Mouse (Mus musculus): ENCODE measurements around the gene Hcn2. TPM values are rescaled to one million over a fixed set of nuclear protein-coding genes. Genes with fewer than 3 reads are reported as not detected.

Hcn2 gene
- polyA plus RNA-seq, 1 experiment from 2014 or later: 0.28 TPM

- WGBS: 5% methylated on average over 43 of the region's 43 CpGs
- ATAC-seq (ENCODE audit: low FRiP score, low TSS enrichment) (peak; percentile 9; the same call in 1 of the 2 replicates), DNase-seq (ENCODE audit: low spot score) (peak; percentile 80)
- peaks cover 6% of the 10 kb centered on the region; the same call in 1 of the 2 replicates for H3K27me3 ChIP-seq (ENCODE audit: control insufficient read depth, insufficient read depth, low read length)
- H3K4me2 ChIP-seq (replicated peaks; ENCODE audit: low read depth): peak overlapping the region; percentile 95
- TF ChIP-seq CTCF (IDR thresholded peaks at IDR 0.05; ENCODE audit: low read depth): no peak
- peak overlapping the region; percentile 56; the same call in 1 of the 2 replicates for H3K4me3 ChIP-seq (ENCODE audit: low read depth, low read length)
- H3K9ac ChIP-seq (ENCODE audit: low read length): no peak overlapping the region
- H3K9me3 ChIP-seq (ENCODE audit: control insufficient read depth, low read length): no peaks in the 10 kb centered on the region
- no peak overlapping the region for H3K27ac ChIP-seq (replicated peaks)
- 0 out of 2 replicates have a peak, but pooled peaks cover 2% of the 10 kb centered on the region for H3K4me1 ChIP-seq (replicated peaks; ENCODE audit: control insufficient read depth, insufficient read depth)
- no peaks in the 10 kb centered on the region for H3K36me3 ChIP-seq (ENCODE audit: control insufficient read depth, insufficient read depth, low read length)
These were observed 1.4 kb downstream of the Hcn2 start for GRCm38 (mm10) chr10:79717640-79718357.

GRCm38 (mm10) chr10:79721089-79721488 lies 4.7 kb downstream of the Hcn2 start:
- WGBS: 61% methylated on average over 5 of the region's 5 CpGs
- TF ChIP-seq EP300 (optimal IDR thresholded peaks at IDR 0.05) (no peak), CTCF (IDR thresholded peaks at IDR 0.05; ENCODE audit: low read depth) (no peak)
- no peak for ATAC-seq (ENCODE audit: low FRiP score, low TSS enrichment)

DNA sequence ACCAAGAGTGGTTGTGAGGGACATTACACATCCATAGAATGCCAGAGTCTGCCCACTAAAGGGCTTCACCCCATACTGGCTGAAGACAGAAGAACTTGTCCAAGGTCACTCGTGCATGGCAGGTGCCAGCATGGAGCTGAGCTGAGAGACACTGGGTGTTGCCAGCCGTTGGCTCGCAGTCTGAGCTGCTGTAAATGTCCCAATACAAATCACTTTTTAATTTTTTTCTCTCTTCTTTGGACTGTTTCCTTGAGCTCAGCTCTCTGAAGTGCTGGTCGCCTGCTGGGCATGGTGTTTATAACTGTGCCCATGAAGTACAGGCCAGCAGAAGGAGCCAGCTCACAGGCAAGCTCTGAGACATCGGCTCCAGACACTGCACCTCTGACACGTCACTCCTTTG lies 6.6 kb downstream of the Hcn2 start:
- Histone ChIP-seq H3K9ac (ENCODE audit: low read length) (no peak overlapping the region), H3K9me3 (ENCODE audit: control insufficient read depth, low read length) (no peaks in the 10 kb centered on the region), H3K4me2 (replicated peaks; ENCODE audit: low read depth) (no peak overlapping the region), H3K36me3 (ENCODE audit: control insufficient read depth, insufficient read depth, low read length) (no peaks in the 10 kb centered on the region), H3K27me3 (ENCODE audit: control insufficient read depth, insufficient read depth, low read length) (no peaks in the 10 kb centered on the region), H3K4me1 (replicated peaks; ENCODE audit: control insufficient read depth, insufficient read depth) (no peaks in the 10 kb centered on the region), H3K27ac (replicated peaks) (no peak overlapping the region), H3K4me3 (ENCODE audit: low read depth, low read length) (no peak overlapping the region)
- DNase-seq (ENCODE audit: low spot score) (no peak), ATAC-seq (ENCODE audit: low FRiP score, low TSS enrichment) (no peak)
- WGBS: 70% methylated on average over 6 of the region's 6 CpGs
- no peak for TF ChIP-seq EP300 (optimal IDR thresholded peaks at IDR 0.05)
- TF ChIP-seq CTCF (IDR thresholded peaks at IDR 0.05; ENCODE audit: low read depth): no peak

More at GRCm38 (mm10) chr10:79721089-79721488, 4.7 kb downstream of the Hcn2 start:
- H3K9ac ChIP-seq (ENCODE audit: low read length): no peak overlapping the region
- H3K36me3 ChIP-seq (ENCODE audit: control insufficient read depth, insufficient read depth, low read length): no peaks in the 10 kb centered on the region
- H3K4me2 ChIP-seq (replicated peaks; ENCODE audit: low read depth): no peak overlapping the region
- H3K27me3 ChIP-seq (ENCODE audit: control insufficient read depth, insufficient read depth, low read length): peaks cover 6% of the 10 kb centered on the region; the same call in 1 of the 2 replicates
- no peak overlapping the region for H3K4me3 ChIP-seq (ENCODE audit: low read depth, low read length)
- DNase-seq (ENCODE audit: low spot score): no peak
- no peaks in the 10 kb centered on the region for H3K9me3 ChIP-seq (ENCODE audit: control insufficient read depth, low read length)
- no peak overlapping the region for H3K27ac ChIP-seq (replicated peaks)
- 0 out of 2 replicates have a peak, but pooled peaks cover 2% of the 10 kb centered on the region for H3K4me1 ChIP-seq (replicated peaks; ENCODE audit: control insufficient read depth, insufficient read depth)

DNA sequence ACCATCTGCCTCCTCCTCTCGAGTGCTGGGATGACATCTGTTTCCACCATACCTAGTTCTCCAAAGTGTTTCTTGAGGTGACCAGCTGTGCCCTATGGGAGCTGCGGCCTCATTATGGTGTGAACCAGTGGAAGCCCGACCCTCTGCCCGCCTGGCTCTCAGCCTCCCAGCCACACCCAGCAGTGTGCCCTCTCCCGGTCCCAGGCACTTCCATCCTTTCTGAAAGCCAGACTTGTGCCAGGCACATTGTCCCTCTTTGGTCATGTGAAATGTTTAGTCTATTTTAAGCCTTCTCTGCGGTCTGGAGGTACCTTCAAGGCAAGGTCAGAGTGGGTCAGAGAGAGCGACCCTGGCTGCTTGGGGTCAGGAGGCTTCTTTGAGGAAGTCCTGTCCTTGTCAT lies 7.3 kb downstream of the Hcn2 start:
- no peaks in the 10 kb centered on the region for H3K36me3 ChIP-seq (ENCODE audit: control insufficient read depth, insufficient read depth, low read length)
- 80% methylated on average over 7 of the region's 7 CpGs for WGBS
- TF ChIP-seq EP300 (optimal IDR thresholded peaks at IDR 0.05) (no peak), CTCF (IDR thresholded peaks at IDR 0.05; ENCODE audit: low read depth) (no peak)
- ATAC-seq (ENCODE audit: low FRiP score, low TSS enrichment): no peak
- H3K4me3 ChIP-seq (ENCODE audit: low read depth, low read length): no peak overlapping the region
- H3K27me3 ChIP-seq (ENCODE audit: control insufficient read depth, insufficient read depth, low read length): no peaks in the 10 kb centered on the region
- no peak overlapping the region for H3K9ac ChIP-seq (ENCODE audit: low read length)
- no peaks in the 10 kb centered on the region for H3K4me1 ChIP-seq (replicated peaks; ENCODE audit: control insufficient read depth, insufficient read depth)
- H3K4me2 ChIP-seq (replicated peaks; ENCODE audit: low read depth): no peak overlapping the region
- no peak for DNase-seq (ENCODE audit: low spot score)
- H3K9me3 ChIP-seq (ENCODE audit: control insufficient read depth, low read length): no peaks in the 10 kb centered on the region
- no peak overlapping the region for H3K27ac ChIP-seq (replicated peaks)

GRCm38 (mm10) chr10:79726090-79726489 lies 9.7 kb downstream of the Hcn2 start:
- no peak overlapping the region for H3K4me3 ChIP-seq (ENCODE audit: low read depth, low read length)
- no peaks in the 10 kb centered on the region for H3K9me3 ChIP-seq (ENCODE audit: control insufficient read depth, low read length)
- WGBS: 37% methylated on average over 11 of the region's 11 CpGs
- TF ChIP-seq EP300 (optimal IDR thresholded peaks at IDR 0.05) (no peak), CTCF (IDR thresholded peaks at IDR 0.05; ENCODE audit: low read depth) (peak; percentile 69)
- no peak overlapping the region for H3K27ac ChIP-seq (replicated peaks)
- H3K36me3 ChIP-seq (ENCODE audit: control insufficient read depth, insufficient read depth, low read length): no peaks in the 10 kb centered on the region
- no peak overlapping the region for H3K4me2 ChIP-seq (replicated peaks; ENCODE audit: low read depth)
- H3K4me1 ChIP-seq (replicated peaks; ENCODE audit: control insufficient read depth, insufficient read depth): no peaks in the 10 kb centered on the region
- H3K9ac ChIP-seq (ENCODE audit: low read length): no peak overlapping the region
- peak; percentile 70 for DNase-seq (ENCODE audit: low spot score)
- no peaks in the 10 kb centered on the region for H3K27me3 ChIP-seq (ENCODE audit: control insufficient read depth, insufficient read depth, low read length)
- ATAC-seq (ENCODE audit: low FRiP score, low TSS enrichment): no peak

Data from stomach, postnatal 0 days (tissue).